Mouse (Mus musculus) T-helper 17 cell (primary cell): ENCODE results near the gene Gzmm.

Experiments
- in situ Hi-C, 2 experiments: fragments of 300-600 bp; cut with MboI, MseI; formaldehyde crosslinking; loops; 1 replicate in 1 of 2; 2 replicates in 1 of 2; pipeline ENCODE4 v1.15.1; 2025; ENCODE audit warnings: high pct_unique_total_duplicates in 2 of 2

Gene Gzmm

GRCm38 (mm10) chr10:79688720-79689119 is at the start of gene Gzmm:
TSS of gene Gzmm (plus strand) at chr10:79689020.
- in situ Hi-C loops: loop anchor here in 1 of 2 experiments (5.0 kb wide), 1 partner anchor 359 kb away; the partner anchor contains the start of gene Gpx4

- in situ Hi-C loops: no loop called here
Measured at GRCm38 (mm10) chr10:79645711-79646110, 43.1 kb upstream of the Gzmm start, which contains the start of gene Odf3l2. TSS of gene Odf3l2 (minus strand) at chr10:79645738.

- in situ Hi-C loops: no loop called here
Measured at GRCm38 (mm10) chr10:79649070-79649751, 39.6 kb upstream of the Gzmm start.

GRCm38 (mm10) chr10:79652789-79653188 is 36.0 kb upstream of the Gzmm start:
- in situ Hi-C loops: loop anchor here in 1 of 2 experiments (10.0 kb wide), 1 partner anchor 58 kb away; no protein-coding TSS in a partner anchor

GRCm38 (mm10) chr10:79654946-79655395 is 33.8 kb upstream of the Gzmm start:
- in situ Hi-C loops: loop anchor here in 1 of 2 experiments (10.0 kb wide), 1 partner anchor 60 kb away; no protein-coding TSS in a partner anchor

- in situ Hi-C loops: loop anchor here in 1 of 2 experiments (10.0 kb wide), 1 partner anchor 64 kb away; no protein-coding TSS in a partner anchor
Measured at GRCm38 (mm10) chr10:79658829-79659228, 30.0 kb upstream of the Gzmm start.

- in situ Hi-C loops: no loop called here
Measured at GRCm38 (mm10) chr10:79660298-79660697, 28.5 kb upstream of the Gzmm start.

- in situ Hi-C loops: no loop called here
Measured at GRCm38 (mm10) chr10:79661861-79662260, 27.0 kb upstream of the Gzmm start.

GRCm38 (mm10) chr10:79664131-79664665 is 24.6 kb upstream of the Gzmm start, which contains the start of gene Madcam1:
TSS of gene Madcam1 (plus strand) at chr10:79664559.
- in situ Hi-C loops: no loop called here

- in situ Hi-C loops: no loop called here
Measured at GRCm38 (mm10) chr10:79665051-79665450, 23.8 kb upstream of the Gzmm start.

- in situ Hi-C loops: no loop called here
Measured at GRCm38 (mm10) chr10:79666493-79666892, 22.3 kb upstream of the Gzmm start.

- in situ Hi-C loops: no loop called here
Measured at GRCm38 (mm10) chr10:79668076-79668475, 20.7 kb upstream of the Gzmm start.

- in situ Hi-C loops: no loop called here
Measured at GRCm38 (mm10) chr10:79668771-79669575, 19.8 kb upstream of the Gzmm start, which contains the start of gene Tpgs1. TSS of gene Tpgs1 (plus strand) at chr10:79669369.

- in situ Hi-C loops: loop anchor here (10.0 kb wide), 2 partner anchors 1095 to 1205 kb away; partner anchors contain the start of genes Ilvbl (in 1 of the 2) and Pdxk (in 1 of the 2)
Measured at GRCm38 (mm10) chr10:79669576-79670057, 19.2 kb upstream of the Gzmm start.

- in situ Hi-C loops: loop anchor here (10.0 kb wide), 2 partner anchors 1095 to 1205 kb away; partner anchors contain the start of genes Ilvbl (in 1 of the 2) and Pdxk (in 1 of the 2)
Measured at GRCm38 (mm10) chr10:79670071-79670888, 18.5 kb upstream of the Gzmm start.

- in situ Hi-C loops: loop anchor here (10.0 kb wide), 2 partner anchors 1097 to 1207 kb away; partner anchors contain the start of genes Ilvbl (in 1 of the 2) and Pdxk (in 1 of the 2)
Measured at GRCm38 (mm10) chr10:79671396-79672087, 17.3 kb upstream of the Gzmm start.

- in situ Hi-C loops: loop anchor here (10.0 kb wide), 2 partner anchors 1097 to 1207 kb away; partner anchors contain the start of genes Ilvbl (in 1 of the 2) and Pdxk (in 1 of the 2)
Measured at GRCm38 (mm10) chr10:79672088-79672455, 16.7 kb upstream of the Gzmm start.

- in situ Hi-C loops: loop anchor here (10.0 kb wide), 2 partner anchors 1098 to 1208 kb away; partner anchors contain the start of genes Ilvbl (in 1 of the 2) and Pdxk (in 1 of the 2)
Measured at GRCm38 (mm10) chr10:79673054-79673453, 15.8 kb upstream of the Gzmm start.

- in situ Hi-C loops: loop anchor here (10.0 kb wide), 2 partner anchors 1101 to 1211 kb away; partner anchors contain the start of genes Ilvbl (in 1 of the 2) and Pdxk (in 1 of the 2)
Measured at GRCm38 (mm10) chr10:79675346-79676035, 13.3 kb upstream of the Gzmm start.
